Mouse (Mus musculus) left cerebral cortex, adult 9 months (tissue): ENCODE results near the gene Ntm.
A peak's percentile ranks its signal among the peaks of the same experiment; 100 is the strongest.

Experiments used
- DNase-seq, 2 experiments: peaks; one replicate each; pipeline ENCODE4 v3.0.0; 2022; ENCODE audit warnings: low spot score in 2 of 2

The Ntm gene

GRCm38 (mm10) chr9:29594537-29595294 lies 368.2 kb downstream of the Ntm start:
- DNase-seq = no peak

GRCm38 (mm10) chr9:29587376-29587775 lies 375.6 kb downstream of the Ntm start:
- DNase-seq = no peak

GRCm38 (mm10) chr9:29586381-29586770 lies 376.6 kb downstream of the Ntm start:
- DNase-seq = no peak

- peak; percentile 46 to 84 for DNase-seq
Measured at GRCm38 (mm10) chr9:29585746-29586380, 377.1 kb downstream of the Ntm start.

GRCm38 (mm10) chr9:29578226-29578625 lies 384.7 kb downstream of the Ntm start:
- peak in 1 of 2 experiments; percentile 34 for DNase-seq

GRCm38 (mm10) chr9:29576051-29576533 lies 386.8 kb downstream of the Ntm start:
- DNase-seq = no peak

GRCm38 (mm10) chr9:29574548-29574947 lies 388.4 kb downstream of the Ntm start:
- DNase-seq = no peak

- DNase-seq = no peak
Measured at GRCm38 (mm10) chr9:29568571-29568970, 394.4 kb downstream of the Ntm start.

GRCm38 (mm10) chr9:29562419-29563071 lies 400.4 kb downstream of the Ntm start:
- peak; percentile 45 to 59 for DNase-seq

- DNase-seq = no peak
Measured at GRCm38 (mm10) chr9:29558915-29559314, 404.0 kb downstream of the Ntm start.

GRCm38 (mm10) chr9:29550582-29550981 lies 412.4 kb downstream of the Ntm start:
- DNase-seq = peak in 1 of 2 experiments; percentile 15

GRCm38 (mm10) chr9:29550107-29550506 lies 412.8 kb downstream of the Ntm start:
- no peak for DNase-seq

GRCm38 (mm10) chr9:29536415-29536814 lies 426.5 kb downstream of the Ntm start:
- no peak for DNase-seq

- DNase-seq = no peak
Measured at GRCm38 (mm10) chr9:29534773-29535172, 428.2 kb downstream of the Ntm start.

GRCm38 (mm10) chr9:29534304-29534703 lies 428.6 kb downstream of the Ntm start:
- no peak for DNase-seq

GRCm38 (mm10) chr9:29533556-29533955 lies 429.4 kb downstream of the Ntm start:
- DNase-seq = peak in 1 of 2 experiments; percentile 15

- peak in 1 of 2 experiments; percentile 72 for DNase-seq
Measured at GRCm38 (mm10) chr9:29531147-29531917, 431.6 kb downstream of the Ntm start.

GRCm38 (mm10) chr9:29524109-29524508 lies 438.8 kb downstream of the Ntm start:
- DNase-seq = no peak

GRCm38 (mm10) chr9:29523221-29523620 lies 439.7 kb downstream of the Ntm start:
- DNase-seq = no peak

- DNase-seq = peak in 1 of 2 experiments; percentile 31
Measured at GRCm38 (mm10) chr9:29519181-29519580, 443.8 kb downstream of the Ntm start.

- DNase-seq = no peak
Measured at GRCm38 (mm10) chr9:29516688-29517087, 446.3 kb downstream of the Ntm start.
